ENCODE assay signal across 9 mouse cellular contexts in genomic region chr1:63763212-63763694, GRCm38 (mm10). TPM values are rescaled to one million over a fixed set of nuclear protein-coding genes. Genes with fewer than 3 reads are reported as not detected.
DNase-seq lines count a peak whose midpoint lies in the region; ATAC-seq and TF ChIP-seq lines count a peak whose summit lies in the region.
"Had no signal": no experiment of that assay in that cellular context is flagged by ENCODE, and none has a peak within 500 bp of the region (broad histone marks: within the 10 kb centered on the region; RNA-seq: fewer than 3 reads in every experiment).

No protein-coding gene starts in this region.

- TF ChIP-seq CTCF in heart, postnatal 0 days (IDR thresholded peaks at IDR 0.05; ENCODE audit: low read depth): peak; percentile 55
- TF ChIP-seq CTCF in liver, postnatal 0 days (IDR thresholded peaks at IDR 0.05; ENCODE audit: low read depth): peak; percentile 44

- H3K27me3 ChIP-seq in heart, postnatal 0 days (ENCODE audit: control insufficient read depth, insufficient read depth, low read length): no peaks in the 10 kb centered on the region
- H3K27me3 ChIP-seq in liver, postnatal 0 days (ENCODE audit: insufficient read depth, low read length): no peaks in the 10 kb centered on the region

- H3K27ac ChIP-seq in heart, postnatal 0 days (ENCODE audit: low read depth): no peak overlapping the region
- H3K27ac ChIP-seq in liver, postnatal 0 days (ENCODE audit: low read depth): no peak overlapping the region

- H3K4me2 ChIP-seq in heart, postnatal 0 days (ENCODE audit: low read depth, low read length): no peak overlapping the region
- H3K4me2 ChIP-seq in liver, postnatal 0 days (ENCODE audit: low read depth, low read length): no peak overlapping the region

- H3K9me3 ChIP-seq in heart, postnatal 0 days (replicated peaks; ENCODE audit: control insufficient read depth, low read length): no peaks in the 10 kb centered on the region
- H3K9me3 ChIP-seq in liver, postnatal 0 days (ENCODE audit: low read length): no peaks in the 10 kb centered on the region

- peak; percentile 28 for DNase-seq in 3134 (ENCODE audit: extremely low read depth, insufficient read length, low spot score)
- DNase-seq in adrenal gland, adult (ENCODE audit: inconsistent age in 2 of 2, low spot score in 1 of 2): peak; percentile 37 to 86
- DNase-seq in embryo, embryonic 9.5 days (ENCODE audit: extremely low spot score): peak; percentile 51
- peak; percentile 59 for DNase-seq in heart, postnatal 0 days (ENCODE audit: low spot score)
- DNase-seq in kidney, postnatal 14 days: peak; percentile 48
- no peak for DNase-seq in liver, postnatal 0 days
- peak; percentile 15 for DNase-seq in retina, adult 2 months (ENCODE audit: low read depth, low spot score)
- DNase-seq in urinary bladder, adult 18-20 months (ENCODE audit: low spot score in 2 of 2): no peak

- 36% methylated on average over 3 of the region's 3 CpGs for WGBS in heart, postnatal 0 days
- WGBS in liver, postnatal 0 days (ENCODE audit: insufficient replicate concordance): 21% methylated on average over 3 of the region's 3 CpGs

- no peak overlapping the region for H3K4me3 ChIP-seq in heart, postnatal 0 days (ENCODE audit: low read depth, low read length)
- no peak overlapping the region for H3K4me3 ChIP-seq in liver, postnatal 0 days (ENCODE audit: low read depth, low read length)

- no peaks in the 10 kb centered on the region for H3K4me1 ChIP-seq in heart, postnatal 0 days (ENCODE audit: control insufficient read depth, insufficient read depth)
- no peaks in the 10 kb centered on the region for H3K4me1 ChIP-seq in liver, postnatal 0 days (ENCODE audit: insufficient read depth)

- H3K36me3 ChIP-seq in heart, postnatal 0 days (replicated peaks; ENCODE audit: control insufficient read depth, insufficient read depth, low read length): no peaks in the 10 kb centered on the region
- no peaks in the 10 kb centered on the region for H3K36me3 ChIP-seq in liver, postnatal 0 days (replicated peaks; ENCODE audit: insufficient read depth, low read length)

- H3K9ac ChIP-seq in heart, postnatal 0 days (replicated peaks; ENCODE audit: low read depth, low read length): no peak overlapping the region
- H3K9ac ChIP-seq in liver, postnatal 0 days (replicated peaks): no peak overlapping the region

- ATAC-seq in heart, postnatal 0 days (ENCODE audit: insufficient read depth, low read depth): peak; percentile 60; the same call in 1 of the 2 replicates
- ATAC-seq in liver, postnatal 0 days: no peak

- no peak for TF ChIP-seq EP300 in heart, postnatal 0 days (IDR thresholded peaks at IDR 0.05; ENCODE audit: low read depth)
- TF ChIP-seq EP300 in liver, postnatal 0 days (IDR thresholded peaks at IDR 0.05; ENCODE audit: low read depth): no peak

RNA-seq across cellular contexts. Expression of gene 4933402D24Rik, which starts 5.8 kb away (rescaled TPM):
- not detected in 2 replicates for total RNA-seq in heart, postnatal 0 days (2014; rRNA removed; ENCODE audit: low replicate concordance)
- polyA plus RNA-seq in heart, postnatal 0 days (2015; fragmentation: Nextera tagmentation; extraction: Ambion mirVana): 0.08 TPM in 1 of 2 replicates, not detected in the other
- not detected in 2 replicates for polyA plus RNA-seq in liver, postnatal 0 days (2015; fragmentation: Nextera tagmentation; extraction: Ambion mirVana)
- total RNA-seq: adrenal gland, adult 18-20 months had no signal

RNA-seq across cellular contexts. Expression of gene Fastkd2, which starts 32.8 kb away (rescaled TPM):
- 15.2 and 36.8 TPM in 2 replicates for total RNA-seq in heart, postnatal 0 days (2014; rRNA removed; ENCODE audit: low replicate concordance)
- polyA plus RNA-seq in heart, postnatal 0 days (2015; fragmentation: Nextera tagmentation; extraction: Ambion mirVana): 46.1 and 46.6 TPM in 2 replicates
- 22.6 and 25.9 TPM in 2 replicates for polyA plus RNA-seq in liver, postnatal 0 days (2015; fragmentation: Nextera tagmentation; extraction: Ambion mirVana)

RNA-seq across cellular contexts. Expression of gene Mdh1b, which starts 33.1 kb away (rescaled TPM):
- not detected in 2 replicates for total RNA-seq in heart, postnatal 0 days (2014; rRNA removed; ENCODE audit: low replicate concordance)
- not detected in 2 replicates for polyA plus RNA-seq in heart, postnatal 0 days (2015; fragmentation: Nextera tagmentation; extraction: Ambion mirVana)
- polyA plus RNA-seq in liver, postnatal 0 days (2015; fragmentation: Nextera tagmentation; extraction: Ambion mirVana): not detected in 2 replicates

Comparison
In these comparisons a context has a peak if more than half of its experiments do, and no peak if none do; other contexts are left out.
1. DNase-seq: peak in 3134 (single experiment), adrenal gland, adult (2 of 2), embryo, embryonic 9.5 days (single experiment), heart, postnatal 0 days (single experiment), kidney, postnatal 14 days (single experiment) and retina, adult 2 months (single experiment); none in liver, postnatal 0 days (single experiment) and urinary bladder, adult 18-20 months (0 of 2).